Mouse (Mus musculus): ENCODE data around the gene Zfp825.
"Not testable (repeated sequence)": the region's sequence is repeated elsewhere in the genome, so short reads cannot be mapped to it uniquely, and the experiment has no call there.

The Zfp825 gene

DNA sequence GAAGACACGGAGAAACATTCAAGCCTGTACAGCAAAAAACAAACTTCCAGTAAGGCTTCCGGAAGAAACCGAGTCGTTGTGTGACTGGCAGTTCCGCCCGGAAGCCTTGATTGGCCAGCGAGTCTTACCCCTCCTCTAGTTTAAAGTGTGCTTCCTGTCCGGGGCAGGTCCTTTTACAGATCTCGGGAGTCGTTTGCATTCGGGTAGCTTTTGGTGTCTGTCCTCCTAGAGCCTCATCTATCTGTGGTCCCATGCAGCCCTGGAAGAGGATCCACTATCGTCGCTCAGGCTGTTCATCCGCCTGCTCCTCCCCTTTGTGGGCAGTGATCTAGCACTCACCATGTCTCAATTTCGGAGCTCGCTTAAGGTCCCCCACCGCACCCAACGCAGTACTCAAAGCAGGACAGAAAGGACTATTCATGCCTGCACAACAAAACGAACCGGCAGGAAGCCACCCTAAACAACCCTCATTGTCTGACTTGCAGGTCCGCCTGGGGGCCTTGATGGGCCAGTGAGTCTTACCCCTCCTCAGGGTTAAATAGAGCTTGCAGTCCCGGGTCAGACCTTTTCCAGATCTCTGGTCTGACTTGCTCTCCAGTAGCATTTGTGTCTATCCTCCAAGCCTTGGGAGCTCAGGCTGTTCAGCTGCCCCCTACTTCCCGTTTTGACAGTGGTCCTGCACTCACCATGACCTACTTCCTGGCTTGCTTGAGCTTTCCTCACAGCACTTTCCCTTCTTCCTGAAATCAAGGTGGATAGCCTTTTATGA, at the start of gene Zfp825:
Gene Zfp825 (minus strand): TSS at position 82 of the 769 bp plus-strand sequence.
- peak; percentile 33 for DNase-seq (ENCODE audit: low spot score)

DNA sequence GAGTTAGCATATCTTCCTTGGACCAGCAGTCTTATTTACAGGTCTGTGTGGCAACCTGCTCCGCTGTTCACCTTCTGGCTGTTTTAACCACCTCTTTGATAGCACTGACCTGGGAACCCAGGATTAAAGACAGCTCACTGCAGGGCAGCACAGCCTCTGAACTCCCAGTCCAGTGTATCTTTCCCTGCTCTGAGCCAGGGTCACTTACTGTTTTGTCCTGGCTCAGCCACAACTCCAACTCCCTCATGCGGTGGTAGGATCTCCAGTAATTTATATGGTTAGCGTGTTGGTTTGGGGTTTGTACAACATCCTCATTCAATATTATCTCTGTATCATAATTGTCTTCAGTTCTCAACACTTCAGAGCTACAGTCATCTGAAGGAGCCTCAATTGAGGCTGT, 41.6 kb upstream of the Zfp825 start:
- DNase-seq (ENCODE audit: low spot score), result not testable (repeated sequence)

DNA sequence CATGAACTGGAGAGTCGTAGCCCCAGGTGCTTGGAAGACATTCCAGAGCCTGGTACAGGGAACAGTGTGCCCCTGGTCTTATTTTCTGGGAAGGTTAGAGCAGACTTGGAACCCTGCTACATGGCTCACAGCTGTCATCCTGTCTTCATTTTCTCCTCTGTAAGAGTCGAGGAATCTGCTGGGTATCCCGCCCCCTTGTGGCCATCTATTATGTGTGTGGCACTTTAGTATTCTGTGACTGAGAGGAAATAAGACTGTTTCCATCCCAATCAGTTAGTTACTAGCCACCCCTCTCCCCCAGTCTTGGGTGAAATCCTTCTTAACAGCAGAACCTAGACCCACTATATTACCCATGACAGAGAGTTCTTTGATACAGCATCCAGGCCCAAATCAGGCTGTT, 41.1 kb upstream of the Zfp825 start:
- peak; percentile 18 for DNase-seq (ENCODE audit: low spot score)

DNA sequence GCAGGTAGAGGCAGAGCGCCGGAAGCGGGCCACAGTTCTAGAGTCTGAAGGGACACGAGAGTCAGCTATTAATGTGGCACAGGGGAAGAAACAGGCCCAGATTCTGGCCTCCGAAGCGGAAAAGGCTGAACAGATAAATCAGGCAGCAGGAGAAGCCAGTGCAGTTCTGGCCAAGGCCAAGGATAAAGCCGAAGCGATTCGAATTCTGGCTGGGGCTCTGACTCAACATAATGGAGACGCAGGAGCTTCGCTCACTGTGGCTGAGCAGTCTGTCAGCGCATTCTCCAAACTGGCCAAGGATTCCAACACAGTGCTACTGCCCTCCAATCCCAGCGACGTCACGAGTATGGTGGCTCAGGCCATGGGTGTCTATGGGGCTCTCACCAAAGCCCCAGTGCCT, 40.3 kb upstream of the Zfp825 start:
- DNase-seq (ENCODE audit: low spot score), result no peak

GRCm38 (mm10) chr13:74531251-74531650, 37.5 kb upstream of the Zfp825 start:
- not testable (repeated sequence) for DNase-seq (ENCODE audit: low spot score)

- DNase-seq (ENCODE audit: low spot score), result not testable (repeated sequence)
Measured at GRCm38 (mm10) chr13:74529372-74529715, 35.6 kb upstream of the Zfp825 start.

DNA sequence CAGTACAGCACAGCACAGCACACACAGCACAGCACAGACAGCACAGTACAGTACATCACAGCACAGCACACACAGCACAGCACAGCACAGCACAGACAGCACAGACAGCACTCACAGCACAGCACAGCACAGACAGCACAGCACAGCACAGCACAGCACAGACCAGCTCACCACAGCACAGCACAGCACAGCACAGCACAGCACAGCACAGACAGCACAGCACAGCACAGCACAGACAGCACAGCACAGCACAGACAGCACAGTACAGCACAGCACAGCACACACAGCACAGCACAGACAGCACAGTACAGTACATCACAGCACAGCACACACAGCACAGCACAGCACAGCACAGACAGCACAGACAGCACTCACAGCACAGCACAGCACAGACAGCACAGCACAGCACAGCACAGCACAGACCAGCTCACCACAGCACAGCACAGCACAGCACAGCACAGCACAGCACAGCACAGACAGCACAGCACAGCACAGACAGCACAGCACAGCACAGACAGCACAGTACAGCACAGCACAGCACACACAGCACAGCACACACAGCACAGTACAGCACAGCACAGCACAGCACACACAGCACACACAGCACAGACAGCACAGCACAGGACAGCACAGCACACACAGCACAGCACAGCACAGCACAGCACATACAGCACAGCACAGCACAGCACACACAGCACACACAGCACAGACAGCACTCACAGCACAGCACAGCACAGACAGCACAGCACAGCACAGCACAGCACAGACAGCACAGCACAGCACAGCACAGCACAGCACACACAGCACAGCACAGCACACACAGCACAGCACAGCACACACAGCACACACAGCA, 35.0 kb upstream of the Zfp825 start:
- DNase-seq (ENCODE audit: low spot score), result not testable (repeated sequence)

DNA sequence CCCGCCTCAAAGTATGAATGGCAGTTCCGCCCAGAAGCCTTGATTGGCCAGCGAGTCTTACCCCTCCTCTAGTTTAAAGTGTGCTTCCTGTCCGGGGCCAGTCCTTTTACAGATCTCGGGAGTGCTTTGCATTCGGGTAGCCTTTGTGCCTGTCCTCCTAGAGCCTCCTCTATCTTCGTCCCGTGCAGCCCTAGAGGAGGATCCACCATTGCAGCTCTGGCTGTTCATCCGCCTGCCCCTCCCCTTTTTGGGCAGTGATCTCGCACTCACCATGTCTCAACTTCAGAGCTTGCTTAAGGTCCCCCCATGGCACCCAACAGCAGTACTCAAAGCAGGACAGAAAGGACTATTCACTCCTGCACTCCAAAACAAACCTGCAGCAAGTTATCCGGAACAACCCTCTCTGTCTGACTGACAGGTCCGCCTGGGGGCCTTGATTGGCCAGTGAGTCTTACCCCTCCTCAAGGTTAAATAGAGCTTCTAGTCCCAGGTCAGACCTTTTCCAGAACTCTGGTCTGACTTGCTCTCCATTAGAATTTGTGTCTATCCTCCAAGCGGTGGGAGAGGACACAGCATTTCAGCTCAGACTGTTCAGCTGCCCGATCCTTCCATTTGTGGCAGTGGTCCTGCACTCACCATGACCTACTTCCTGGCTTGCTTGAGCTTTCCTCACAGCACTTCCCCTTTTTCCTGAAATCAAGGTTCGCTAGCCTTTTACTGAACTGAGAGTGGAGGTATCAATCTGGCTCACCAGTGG, 28.9 kb upstream of the Zfp825 start:
- peak; percentile 59 for DNase-seq (ENCODE audit: low spot score)

DNA sequence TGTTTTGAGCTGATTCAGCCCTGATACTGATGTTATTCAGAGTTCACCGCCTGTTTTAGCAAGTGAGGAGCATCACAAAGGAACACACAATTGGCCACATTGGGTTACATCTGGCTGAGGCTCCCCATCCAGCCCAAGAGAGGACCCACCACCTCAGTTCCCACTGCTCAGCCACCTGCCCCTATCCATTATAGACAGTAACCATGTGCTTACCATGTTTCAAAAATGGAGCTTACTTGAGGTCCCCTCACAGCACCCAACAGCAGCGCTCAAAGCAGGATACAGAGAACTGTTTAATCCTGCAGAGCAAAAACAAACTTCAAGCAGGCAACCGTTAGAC, 28.3 kb upstream of the Zfp825 start:
- not testable (repeated sequence) for DNase-seq (ENCODE audit: low spot score)

DNA sequence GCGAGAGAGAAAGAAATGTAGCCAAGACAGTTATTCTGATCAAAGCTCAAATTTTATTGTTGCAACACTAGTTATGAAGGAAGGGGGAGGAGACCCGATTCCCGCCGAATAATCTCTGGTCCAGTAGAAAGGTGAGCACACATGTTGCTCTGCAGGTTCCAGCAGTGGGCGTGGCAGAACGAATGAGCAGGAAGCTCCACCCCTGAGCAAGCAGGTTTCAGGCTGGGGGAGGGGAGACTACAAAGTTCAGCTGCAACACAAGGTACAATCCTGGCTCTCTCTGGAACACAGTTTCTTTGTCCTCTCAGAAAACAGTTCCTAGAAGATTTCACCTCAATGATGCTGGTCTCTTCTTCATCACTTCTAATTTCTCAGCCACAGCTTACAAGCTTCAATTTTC, 14.2 kb upstream of the Zfp825 start:
- DNase-seq (ENCODE audit: low spot score), result not testable (repeated sequence)

- not testable (repeated sequence) for DNase-seq (ENCODE audit: low spot score)
Measured at GRCm38 (mm10) chr13:74502851-74503250, 9.1 kb upstream of the Zfp825 start.

DNA sequence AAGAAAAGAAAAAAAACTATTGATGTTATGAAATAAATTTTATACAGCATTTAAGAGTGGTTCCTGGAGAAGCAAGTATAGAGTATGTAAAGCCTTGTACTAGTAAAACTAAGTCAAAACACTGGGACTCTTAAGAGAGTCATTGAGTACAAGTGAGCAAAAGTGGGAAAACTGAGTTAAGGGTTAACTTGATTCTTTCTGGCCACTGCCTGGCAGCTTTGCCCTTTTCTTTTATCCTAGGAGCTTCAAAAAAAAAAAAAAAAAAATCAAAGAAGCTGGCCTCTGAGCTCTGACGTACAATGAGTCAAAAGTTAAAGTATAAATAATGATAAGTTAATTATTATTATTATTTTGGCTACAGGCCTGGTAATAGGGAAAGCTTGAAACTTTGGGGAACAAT, 5.9 kb upstream of the Zfp825 start:
- DNase-seq (ENCODE audit: low spot score), result not testable (repeated sequence)

DNA sequence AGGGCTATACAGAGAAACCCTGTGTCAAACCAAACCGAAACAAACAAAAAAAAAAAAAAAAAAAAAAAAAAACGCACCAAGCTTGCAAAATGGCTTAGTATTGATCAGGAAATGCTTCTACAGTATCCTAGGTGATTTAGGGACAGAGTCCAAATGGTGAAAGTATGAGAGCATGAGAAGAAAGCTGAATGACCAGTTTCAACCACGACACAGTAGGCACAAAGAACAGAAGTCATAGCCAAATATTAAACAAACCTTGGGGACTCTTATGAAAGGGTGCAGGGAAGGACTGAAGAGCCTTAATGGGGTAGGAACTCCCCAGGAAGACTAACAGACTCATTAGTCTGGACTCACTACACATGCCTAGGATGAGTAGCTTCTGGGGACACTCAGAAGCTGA, 9.5 kb downstream of the Zfp825 start:
- not testable (repeated sequence) for DNase-seq (ENCODE audit: low spot score)

DNA sequence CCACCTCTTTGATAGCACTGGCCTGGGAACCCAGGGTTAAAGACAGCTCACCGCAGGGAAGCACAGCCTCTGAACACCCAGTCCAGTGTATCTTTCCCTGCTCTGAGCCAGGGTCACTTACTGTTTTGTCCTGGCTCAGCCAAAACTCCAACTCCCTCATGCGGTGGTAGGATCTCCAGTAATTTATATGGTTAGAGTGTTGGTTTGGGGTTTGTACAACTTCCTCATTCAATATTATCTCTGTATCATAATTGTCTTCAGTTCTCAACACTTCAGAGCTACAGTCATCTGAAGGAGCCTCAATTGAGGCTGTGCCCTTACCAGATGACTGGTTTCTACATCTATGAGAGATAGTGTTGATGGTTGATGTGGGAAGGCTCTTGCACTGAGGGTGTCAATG, 22.3 kb downstream of the Zfp825 start:
- DNase-seq (ENCODE audit: low spot score), result not testable (repeated sequence)

DNA sequence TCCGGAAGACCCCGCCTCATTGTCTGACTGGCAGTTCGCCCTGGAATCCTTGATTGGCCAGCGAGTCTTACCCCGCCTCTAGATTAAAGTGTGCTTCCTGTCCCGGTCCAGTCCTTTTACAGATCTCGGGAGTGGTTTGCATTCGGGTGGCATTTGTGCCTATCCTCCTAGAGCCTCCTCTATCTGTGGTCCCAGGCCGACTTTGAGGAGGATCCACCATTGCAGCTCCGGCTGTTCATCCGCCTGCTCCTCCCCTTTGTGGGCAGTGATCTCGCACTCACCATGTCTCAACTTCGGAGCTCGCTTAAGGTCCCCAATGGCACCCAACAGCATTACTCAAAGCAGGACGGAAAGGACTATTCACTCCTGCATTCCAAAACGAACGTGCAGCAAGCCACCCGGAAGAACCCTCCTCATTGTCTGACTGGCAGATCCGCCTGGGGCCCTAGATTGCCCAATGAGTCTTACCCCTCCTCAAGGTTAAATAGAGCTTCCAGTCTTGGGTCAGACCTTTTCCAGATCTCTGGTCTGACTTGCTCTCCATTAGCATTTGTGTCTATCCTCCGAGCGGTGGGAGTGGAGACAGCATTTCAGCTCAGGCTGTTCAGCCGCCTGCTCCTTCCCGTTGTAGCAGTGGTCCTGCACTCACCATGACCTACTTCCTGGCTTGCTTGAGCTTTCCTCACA, 30.9 kb downstream of the Zfp825 start:
- peak; percentile 65 for DNase-seq (ENCODE audit: low spot score)

DNA sequence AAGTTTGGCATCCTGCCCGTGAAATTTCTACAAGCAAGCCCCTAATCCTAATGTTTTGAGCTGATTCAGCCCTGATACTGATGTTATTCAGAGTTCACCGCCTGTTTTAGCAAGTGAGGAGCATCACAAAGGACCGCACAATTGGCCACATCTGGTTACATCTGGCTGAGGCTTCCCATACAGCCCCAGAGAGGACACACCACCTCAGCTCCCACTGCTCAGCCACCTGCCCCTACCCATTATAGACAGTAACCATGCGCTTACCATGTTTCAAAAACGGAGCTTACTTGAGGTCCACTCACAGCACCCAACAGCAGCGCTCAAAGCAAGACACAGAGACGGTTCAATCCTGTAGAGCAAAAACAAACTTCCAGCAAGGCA, 31.5 kb downstream of the Zfp825 start:
- DNase-seq (ENCODE audit: low spot score), result not testable (repeated sequence)

DNA sequence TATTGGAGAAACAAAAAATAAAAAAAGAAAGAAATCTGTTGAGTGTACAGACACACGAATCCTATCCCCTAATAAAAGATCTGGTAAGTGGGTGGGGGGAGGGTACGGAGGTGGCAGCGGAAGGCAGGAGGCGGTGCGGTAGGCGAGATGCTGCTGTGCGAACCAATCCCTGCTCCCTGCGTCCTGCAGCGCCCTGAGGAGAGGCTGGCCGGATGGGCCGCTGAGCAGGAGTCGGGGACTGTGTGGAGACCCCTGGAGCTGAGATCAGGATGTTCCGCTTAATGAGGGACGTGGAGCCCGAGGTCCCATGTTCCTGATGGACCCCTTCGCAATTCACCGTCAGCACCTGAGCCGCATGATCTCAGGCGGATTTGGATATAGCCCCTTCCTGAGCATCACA, 53.9 kb downstream of the Zfp825 start:
- no peak for DNase-seq (ENCODE audit: low spot score)
